Mouse (Mus musculus) spleen, adult 2 months (tissue): ENCODE results near the gene Gm13272. TPM values are rescaled to one million over a fixed set of nuclear protein-coding genes. Genes with fewer than 3 reads are reported as not detected.
"Not testable (repeated sequence)": the region's sequence is repeated elsewhere in the genome, so short reads cannot be mapped to it uniquely, and the experiment has no call there.

Experiments
- DNase-seq, 2 experiments: peaks; one replicate each; pipeline versions ENCODE4 v3.0.0 to v3.0.0-alpha.2; 2012 to 2021; ENCODE audit warnings: low spot score in 2 of 2, low read depth in 1 of 2
- H3K27ac ChIP-seq: fragments of 200-500 bp; 2 replicates; pipeline ENCODE4 v1.5.1; 2012; ENCODE audit warnings: low read length, inconsistent platforms; ENCODE audit not compliant: insufficient read depth
- H3K27me3 ChIP-seq: fragments of 200-500 bp; 2 replicates; pipeline ENCODE4 v1.6.1; 2012; ENCODE audit warnings: mild to moderate bottlenecking, moderate library complexity, low read length, inconsistent platforms; ENCODE audit not compliant: control insufficient read depth, insufficient read depth
- H3K36me3 ChIP-seq: fragments of 200-500 bp; 2 replicates; pipeline ENCODE4 v1.6.1; 2012; ENCODE audit warnings: mild to moderate bottlenecking, low read length, inconsistent platforms; ENCODE audit not compliant: control insufficient read depth, insufficient read depth
- H3K4me1 ChIP-seq: fragments of 200-500 bp; 2 replicates; pipeline ENCODE4 v1.6.1; 2011; ENCODE audit warnings: inconsistent platforms; ENCODE audit not compliant: control insufficient read depth, insufficient read depth, insufficient read length
- H3K4me3 ChIP-seq: fragments of 200-500 bp; 2 replicates; pipeline ENCODE4 v1.5.1; 2011; ENCODE audit warnings: mild to moderate bottlenecking, inconsistent platforms; ENCODE audit not compliant: insufficient read depth, insufficient read length; ENCODE audit errors: extremely low read depth
- CTCF ChIP-seq: fragments of 200-500 bp; IDR thresholded peaks from 2 replicates; pipeline ENCODE4 v1.5.1; 2011; ENCODE audit warnings: mild to moderate bottlenecking, inconsistent platforms; ENCODE audit not compliant: insufficient read depth, insufficient read length, insufficient replicate concordance; ENCODE audit errors: extremely low read depth
- WGBS: fragments of 180-500 bp; shearing (Covaris S2); methylation state at CpG from one replicate; pipeline ENCODE4 v1.1.7; 2018; 5-methylcytosine and 5-hydroxymethylcytosine counted together
- polyA plus RNA-seq: library from polyadenylated mRNA; depleted of rRNA; stranded (reverse); fragments of >200 nt; gene quantifications from 2 replicates; pipeline ENCODE4 v1.2.3, GENCODE M21; 2012

Gm13272 gene
- polyA plus RNA-seq, 1 experiment = not detected

- Histone ChIP-seq H3K27ac (peak overlapping the region; percentile 97), H3K4me3 (peak overlapping the region; percentile 83; the same call in 1 of the 2 replicates)
- TF ChIP-seq CTCF = peak; percentile 60; the same call in 1 of the 2 replicates
- DNase-seq = peak; percentile 80 to 81
- not testable (repeated sequence) for H3K27me3 ChIP-seq, H3K4me1 ChIP-seq, H3K36me3 ChIP-seq
- WGBS = 1% methylated on average over 21 of the region's 21 CpGs
These were observed 22.0 kb upstream of the Gm13272 start for GRCm38 (mm10) chr4:88757628-88758031.

DNA sequence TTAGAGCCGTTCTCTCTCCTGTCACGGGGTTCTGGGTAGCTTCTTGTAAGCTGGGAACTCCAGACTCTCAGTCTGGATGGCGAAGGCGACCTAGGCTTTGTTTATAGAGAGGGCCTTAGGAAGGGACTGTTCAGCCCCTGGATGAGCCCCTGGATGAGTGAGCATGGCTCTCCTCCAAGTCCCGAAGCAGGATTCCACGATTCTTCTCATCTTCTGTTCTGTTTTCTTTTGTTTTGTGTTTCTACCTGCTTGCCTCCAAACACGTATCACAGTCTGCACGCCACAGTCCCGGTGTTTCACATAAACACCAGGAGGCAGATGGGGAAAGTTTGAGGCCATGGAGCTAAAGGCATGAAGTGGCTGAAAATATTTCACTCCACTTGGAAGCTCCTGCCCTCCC lies 20.9 kb upstream of the Gm13272 start:
- H3K4me3 ChIP-seq, DNase-seq, H3K36me3 ChIP-seq, H3K27ac ChIP-seq, H3K27me3 ChIP-seq, H3K4me1 ChIP-seq: not testable (repeated sequence)
- WGBS = 90% methylated on average over 9 of the region's 9 CpGs

DNA sequence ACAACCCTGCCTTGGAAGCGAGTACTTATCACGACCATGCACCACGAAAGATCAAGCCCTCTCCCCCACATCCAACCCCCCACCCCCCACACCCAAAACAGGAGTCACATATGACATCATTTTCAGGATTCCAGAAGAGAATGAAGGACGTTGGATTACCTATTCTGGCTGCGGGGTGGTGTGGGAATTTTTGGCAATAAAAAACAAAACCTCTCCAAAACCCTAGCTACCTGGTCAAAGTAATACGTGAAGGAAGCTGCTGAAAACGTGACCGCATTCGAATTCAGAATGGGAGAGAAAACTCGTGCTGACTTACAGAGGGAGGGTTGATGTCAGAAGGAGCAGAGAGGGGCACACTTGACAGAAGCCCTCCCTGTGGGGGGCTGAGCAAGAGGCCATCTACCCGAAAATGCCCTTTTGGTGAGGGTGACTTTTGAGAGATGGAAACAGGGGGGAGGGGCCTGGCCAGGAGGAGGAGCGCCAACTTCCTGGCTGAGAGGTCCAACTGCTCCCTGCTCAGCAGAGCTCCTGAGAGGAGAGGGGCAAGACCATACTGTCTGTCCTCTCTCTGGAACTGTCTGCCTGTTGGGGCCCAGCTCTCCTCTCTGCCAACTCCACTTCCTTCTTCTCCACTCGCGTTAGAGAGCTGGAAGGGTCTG lies 19.9 kb upstream of the Gm13272 start, which contains the start of gene Gm13283:
Gene Gm13283, plus strand, starts transcription at position 510 of the 659 bp plus-strand sequence.
- not testable (repeated sequence) for H3K27me3 ChIP-seq, H3K4me1 ChIP-seq, H3K36me3 ChIP-seq
- Histone ChIP-seq H3K4me3 (peak within 1 kb of the TSS; percentile 61), H3K27ac (peak within 1 kb of the TSS; percentile 50; the same call in 1 of the 2 replicates)
- peak in 1 of 2 experiments; percentile 26 for DNase-seq
- WGBS = 19% methylated on average over 11 of the region's 14 CpGs

DNA sequence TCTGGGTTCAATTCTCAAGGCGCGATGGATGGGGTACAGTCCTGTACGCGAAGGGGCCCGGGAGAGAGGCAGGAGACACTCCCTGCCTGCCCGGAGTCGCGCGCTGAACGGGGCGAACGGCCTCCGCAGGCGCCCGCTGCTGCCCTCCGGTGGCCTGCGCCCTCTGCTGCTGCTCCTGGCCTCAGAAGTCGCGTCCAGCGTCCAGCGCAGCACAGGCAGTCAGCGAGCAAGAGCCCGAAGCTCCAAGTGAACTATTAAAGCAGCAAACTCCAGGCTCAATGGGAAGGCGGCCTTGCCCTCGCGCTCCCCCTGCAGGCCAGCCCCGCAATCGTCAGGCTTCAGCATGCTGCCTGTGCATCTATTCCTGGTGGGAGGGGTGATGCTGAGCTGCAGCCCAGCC lies 19.2 kb upstream of the Gm13272 start:
- not testable (repeated sequence) for H3K27me3 ChIP-seq, H3K4me1 ChIP-seq, H3K36me3 ChIP-seq
- Histone ChIP-seq H3K4me3 (peak overlapping the region; percentile 61), H3K27ac (peak overlapping the region; percentile 50; the same call in 1 of the 2 replicates)
- peak; percentile 50 to 52 for DNase-seq
- under 1% methylated on average over 26 of the region's 28 CpGs for WGBS

GRCm38 (mm10) chr4:88761776-88762175 lies 17.9 kb upstream of the Gm13272 start:
- H3K27ac ChIP-seq, H3K27me3 ChIP-seq, H3K36me3 ChIP-seq, H3K4me3 ChIP-seq, H3K4me1 ChIP-seq: not testable (repeated sequence)
- peak in 1 of 2 experiments; percentile 69 for DNase-seq
- 73% methylated on average over 6 of the region's 8 CpGs for WGBS

DNA sequence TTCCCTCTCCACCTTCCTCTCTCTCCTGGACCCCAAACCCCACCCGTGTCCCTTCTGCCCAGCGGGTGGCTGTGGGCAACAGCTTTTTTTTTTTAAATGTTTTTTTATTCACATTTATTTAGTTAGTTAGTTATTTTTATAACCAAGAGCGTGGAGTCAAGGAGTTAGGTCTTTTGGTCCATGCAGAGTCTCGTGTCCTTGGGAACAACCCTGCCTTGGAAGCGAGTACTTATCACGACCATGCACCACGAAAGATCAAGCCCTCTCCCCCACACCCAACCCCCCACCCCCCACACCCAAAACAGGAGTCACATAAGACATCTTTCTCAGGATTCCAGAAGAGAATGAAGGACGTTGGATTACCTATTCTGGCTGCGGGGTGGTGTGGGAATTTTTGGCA lies 17.3 kb upstream of the Gm13272 start:
- H3K36me3 ChIP-seq, H3K4me1 ChIP-seq, H3K27ac ChIP-seq, H3K27me3 ChIP-seq, H3K4me3 ChIP-seq, DNase-seq: not testable (repeated sequence)
- 60% methylated on average over 9 of the region's 9 CpGs for WGBS

GRCm38 (mm10) chr4:88763384-88764018 lies 16.1 kb upstream of the Gm13272 start:
- peak overlapping the region; percentile 51 for H3K4me3 ChIP-seq
- not testable (repeated sequence) for H3K4me1 ChIP-seq, H3K36me3 ChIP-seq, H3K27ac ChIP-seq, H3K27me3 ChIP-seq
- 2% methylated on average over 32 of the region's 42 CpGs for WGBS
- peak in 1 of 2 experiments; percentile 32 for DNase-seq

DNA sequence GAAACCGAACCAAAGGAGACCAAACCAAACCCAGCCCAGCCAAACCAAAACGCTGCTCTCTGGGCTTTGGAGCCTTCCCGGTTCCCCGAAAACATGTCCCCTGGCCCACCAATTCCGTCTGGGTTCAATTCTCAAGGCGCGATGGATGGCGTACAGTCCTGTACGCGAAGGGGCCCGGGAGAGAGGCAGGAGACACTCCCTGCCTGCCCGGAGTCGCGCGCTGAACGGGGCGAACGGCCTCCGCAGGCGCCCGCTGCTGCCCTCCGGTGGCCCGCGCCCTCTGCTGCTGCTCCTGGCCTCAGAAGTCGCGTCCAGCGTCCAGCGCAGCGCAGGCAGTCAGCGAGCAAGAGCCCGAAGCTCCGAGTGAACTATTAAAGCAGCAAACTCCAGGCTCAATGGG lies 6.1 kb upstream of the Gm13272 start, which contains the start of gene Gm13290:
Gene Gm13290, plus strand, starts transcription at position 301 of the 400 bp plus-strand sequence.
- H3K4me3 ChIP-seq, DNase-seq, H3K27ac ChIP-seq, H3K36me3 ChIP-seq, H3K4me1 ChIP-seq, H3K27me3 ChIP-seq: not testable (repeated sequence)
- WGBS = no CpG with 5 or more reads among the region's 32 CpGs

DNA sequence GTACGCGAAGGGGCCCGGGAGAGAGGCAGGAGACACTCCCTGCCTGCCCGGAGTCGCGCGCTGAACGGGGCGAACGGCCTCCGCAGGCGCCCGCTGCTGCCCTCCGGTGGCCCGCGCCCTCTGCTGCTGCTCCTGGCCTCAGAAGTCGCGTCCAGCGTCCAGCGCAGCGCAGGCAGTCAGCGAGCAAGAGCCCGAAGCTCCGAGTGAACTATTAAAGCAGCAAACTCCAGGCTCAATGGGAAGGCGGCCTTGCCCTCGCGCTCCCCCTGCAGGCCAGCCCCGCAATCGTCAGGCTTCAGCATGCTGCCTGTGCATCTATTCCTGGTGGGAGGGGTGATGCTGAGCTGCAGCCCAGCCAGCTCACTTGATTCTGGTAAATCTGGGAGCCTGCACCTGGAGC lies 3.0 kb upstream of the Gm13272 start, which contains the start of gene Gm13289:
Gene Gm13289, plus strand, starts transcription at position 301 of the 400 bp plus-strand sequence.
- H3K4me3 ChIP-seq, H3K4me1 ChIP-seq, H3K36me3 ChIP-seq, H3K27me3 ChIP-seq, H3K27ac ChIP-seq, DNase-seq: not testable (repeated sequence)
- no CpG with 5 or more reads among the region's 29 CpGs for WGBS

DNA sequence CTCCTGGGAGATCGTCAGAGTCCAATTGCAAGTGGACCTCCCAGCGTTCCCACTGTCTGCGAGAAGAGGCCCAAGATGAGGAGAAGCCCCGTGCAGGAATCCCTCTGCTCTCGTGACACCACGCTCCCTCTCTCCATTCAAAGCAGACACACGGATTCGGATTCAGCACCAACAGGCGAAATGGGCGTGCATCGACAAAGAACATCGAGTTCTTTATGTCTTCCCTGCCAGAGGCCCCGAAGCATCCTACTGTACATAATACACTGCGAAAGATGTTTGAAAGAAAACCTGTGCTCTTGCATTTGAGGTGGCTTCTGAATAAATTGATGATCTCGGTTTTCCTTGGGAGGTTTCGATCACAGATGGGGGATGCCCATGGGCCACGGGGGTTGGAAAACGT lies 670 bp downstream of the Gm13272 start:
- 69% methylated on average over 16 of the region's 18 CpGs for WGBS
- H3K4me3 ChIP-seq, DNase-seq, H3K36me3 ChIP-seq, H3K27ac ChIP-seq, H3K4me1 ChIP-seq, H3K27me3 ChIP-seq: not testable (repeated sequence)
